Mouse (Mus musculus): ENCODE measurements around the gene Grap. TPM values are rescaled to one million over a fixed set of nuclear protein-coding genes. Genes with fewer than 3 reads are reported as not detected.

The Grap gene
- polyA plus RNA-seq (2012; rRNA removed) = 3.6 and 4.2 TPM in 2 replicates

GRCm38 (mm10) chr11:61652686-61653447 lies at the start of gene Grap:
TSS of gene Grap (plus strand) at chr11:61653265.

GRCm38 (mm10) chr11:61683907-61684731 lies 31.1 kb downstream of the Grap start, which contains the start of gene Fam83g:
TSS of gene Fam83g (plus strand) at chr11:61684091.

GRCm38 (mm10) chr11:61720636-61721035 lies 67.6 kb downstream of the Grap start, which contains the start of gene Slc5a10:
TSS of gene Slc5a10 (minus strand) at chr11:61720826.

Other genes with a start within 250 kb of the Grap start
- 0.09 and 0.14 TPM in 2 replicates for gene Rnf112, start 199.1 kb upstream of the Grap start, polyA plus RNA-seq (2012; rRNA removed)
- 12.1 and 12.7 TPM in 2 replicates for gene Mfap4, start 167.8 kb upstream of the Grap start, polyA plus RNA-seq (2012; rRNA removed)
- 6.5 and 8.6 TPM in 2 replicates for gene Mapk7, start 158.9 kb upstream of the Grap start, polyA plus RNA-seq (2012; rRNA removed)
- 2.2 and 2.8 TPM in 2 replicates for gene B9d1, start 148.1 kb upstream of the Grap start, polyA plus RNA-seq (2012; rRNA removed)
- gene Epn2, start 73.6 kb upstream of the Grap start, polyA plus RNA-seq (2012; rRNA removed) = 2.7 TPM in 2 replicates
- 2.1 and 2.6 TPM in 2 replicates for gene Fam83g, start 30.8 kb downstream of the Grap start, polyA plus RNA-seq (2012; rRNA removed)
- gene Slc5a10, start 67.6 kb downstream of the Grap start, polyA plus RNA-seq (2012; rRNA removed) = not detected in 2 replicates
- gene Prpsap2, start 108.8 kb downstream of the Grap start, polyA plus RNA-seq (2012; rRNA removed) = 6.6 and 8.3 TPM in 2 replicates
- gene Ulk2, start 201.8 kb downstream of the Grap start, polyA plus RNA-seq (2012; rRNA removed) = 7.2 and 8.4 TPM in 2 replicates

Data from liver, embryonic 18 days (tissue).